Mouse (Mus musculus) intestine, postnatal 0 days (tissue): Measurements from ENCODE around the gene Gabrb1. TPM values are rescaled to one million over a fixed set of nuclear protein-coding genes. Genes with fewer than 3 reads are reported as not detected.

ENCODE experiments used
- ATAC-seq: fragments of 200-750 bp; cut with Nextera tagmentation; 2 replicates; pipeline ENCODE4 v1.8.0; 2017; ENCODE audit warnings: mild to moderate bottlenecking, moderate TSS enrichment, moderate library complexity
- H3K27ac ChIP-seq: fragments of 300-500 bp; sonication (generic); 2 replicates; pipeline ENCODE4 v1.5.1; 2014; ENCODE audit warnings: mild to moderate bottlenecking, low read depth, low read length, moderate library complexity
- H3K27me3 ChIP-seq: fragments of 300-500 bp; sonication (generic); replicated peaks from 2 replicates; pipeline ENCODE4 v1.6.1; 2014; ENCODE audit warnings: low read length, mixed read lengths; ENCODE audit not compliant: control insufficient read depth, insufficient read depth
- H3K36me3 ChIP-seq: fragments of 300-500 bp; sonication (generic); 2 replicates; pipeline ENCODE4 v1.6.1; 2014; ENCODE audit warnings: mild to moderate bottlenecking, moderate library complexity; ENCODE audit not compliant: control insufficient read depth, insufficient read depth
- H3K4me1 ChIP-seq: fragments of 300-500 bp; sonication (generic); replicated peaks from 2 replicates; pipeline ENCODE4 v1.6.1; 2014; ENCODE audit warnings: antibody characterized with exemption, low read length, mixed read lengths; ENCODE audit not compliant: control insufficient read depth, insufficient read depth
- H3K4me2 ChIP-seq: fragments of 300-500 bp; sonication (generic); replicated peaks from 2 replicates; pipeline ENCODE4 v1.6.1; 2014; ENCODE audit warnings: low read depth, mild to moderate bottlenecking, moderate library complexity
- H3K4me3 ChIP-seq: fragments of 300-500 bp; sonication (generic); 2 replicates; pipeline ENCODE4 v1.5.1; 2014; ENCODE audit warnings: low read depth, low read length
- H3K9ac ChIP-seq: fragments of 300-500 bp; sonication (generic); 2 replicates; pipeline ENCODE4 v1.6.1; 2014; ENCODE audit warnings: mild to moderate bottlenecking, low read depth, low read length
- H3K9me3 ChIP-seq: fragments of 300-500 bp; sonication (generic); 2 replicates; pipeline ENCODE4 v1.6.1; 2016; ENCODE audit warnings: mixed run types; ENCODE audit not compliant: control insufficient read depth
- CTCF ChIP-seq: sonication (generic); IDR thresholded peaks from 2 replicates; pipeline ENCODE4 v1.5.1; 2016; ENCODE audit warnings: low read depth, mild to moderate bottlenecking, control low read depth, antibody characterized with exemption, moderate library complexity
- whole genome bisulfite sequencing: fragments of 180-500 bp; shearing (Covaris S2); extraction: QIAGEN DNeasy Blood & Tissue Kit; methylation state at CpG from one replicate; pipeline ENCODE4 v1.1.7; 2014; 5-methylcytosine and 5-hydroxymethylcytosine counted together
- polyA plus RNA-seq: library from polyadenylated mRNA; unstranded; fragments of >200 nt; fragmentation: Nextera tagmentation; extraction: Ambion mirVana; gene quantifications from 2 replicates; pipeline ENCODE4 v1.2.1, GENCODE M21; 2015

Gabrb1 gene
- polyA plus RNA-seq, 1 experiment from 2014 or later, result 0.16 TPM

DNA sequence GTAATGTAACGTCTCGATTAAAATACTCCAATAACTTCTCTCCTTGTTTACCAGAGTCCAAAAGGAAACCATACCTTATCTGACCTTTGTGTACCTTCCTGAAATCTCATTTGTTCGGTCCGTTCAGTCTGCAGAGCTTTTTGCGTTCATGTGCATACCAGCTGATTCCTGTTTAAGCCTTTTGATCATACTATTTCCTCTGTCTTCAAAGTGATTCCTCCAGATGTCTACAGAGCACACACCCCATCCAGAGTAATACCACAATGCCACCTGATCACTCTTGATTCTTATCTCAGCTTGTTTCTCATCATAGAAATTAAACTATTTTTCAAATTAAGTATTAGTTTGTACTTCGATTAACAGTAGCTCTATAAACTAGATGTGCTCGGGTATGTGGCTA, 245.5 kb downstream of the Gabrb1 start:
- Histone ChIP-seq H3K9ac (no peak overlapping the region), H3K27ac (no peak overlapping the region), H3K27me3 (no peaks in the 10 kb centered on the region), H3K4me2 (no peak overlapping the region), H3K4me1 (no peaks in the 10 kb centered on the region), H3K4me3 (no peak overlapping the region), H3K9me3 (no peaks in the 10 kb centered on the region), H3K36me3 (no peaks in the 10 kb centered on the region)
- no peak for TF ChIP-seq CTCF
- no peak for ATAC-seq
- WGBS, result 82% methylated on average over 7 of the region's 7 CpGs

DNA sequence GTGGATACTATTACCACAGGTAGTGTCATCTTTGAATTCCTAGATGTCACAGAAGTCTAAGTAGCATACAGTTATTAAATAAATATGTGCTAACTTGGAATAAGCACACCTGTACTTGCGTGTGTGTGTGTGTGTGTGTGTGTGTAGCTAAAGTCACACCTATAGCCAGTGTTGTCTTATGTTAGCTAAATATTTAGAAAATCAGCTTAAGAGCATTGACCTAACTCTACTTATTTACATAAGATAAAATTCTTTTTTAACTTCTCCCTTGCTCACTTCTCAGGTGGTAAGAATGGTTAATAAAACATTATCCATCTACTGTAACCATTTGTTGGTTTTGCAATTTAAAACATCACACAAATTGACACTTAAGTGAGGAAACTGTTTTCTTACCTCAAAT, 256.1 kb downstream of the Gabrb1 start:
- Histone ChIP-seq H3K9me3 (no peaks in the 10 kb centered on the region), H3K9ac (no peak overlapping the region), H3K27me3 (no peaks in the 10 kb centered on the region), H3K27ac (no peak overlapping the region), H3K4me2 (no peak overlapping the region), H3K4me1 (no peaks in the 10 kb centered on the region), H3K36me3 (no peaks in the 10 kb centered on the region), H3K4me3 (no peak overlapping the region)
- ATAC-seq, result no peak
- no peak for TF ChIP-seq CTCF
- 58% methylated on average over 1 of the region's 1 CpGs for WGBS

DNA sequence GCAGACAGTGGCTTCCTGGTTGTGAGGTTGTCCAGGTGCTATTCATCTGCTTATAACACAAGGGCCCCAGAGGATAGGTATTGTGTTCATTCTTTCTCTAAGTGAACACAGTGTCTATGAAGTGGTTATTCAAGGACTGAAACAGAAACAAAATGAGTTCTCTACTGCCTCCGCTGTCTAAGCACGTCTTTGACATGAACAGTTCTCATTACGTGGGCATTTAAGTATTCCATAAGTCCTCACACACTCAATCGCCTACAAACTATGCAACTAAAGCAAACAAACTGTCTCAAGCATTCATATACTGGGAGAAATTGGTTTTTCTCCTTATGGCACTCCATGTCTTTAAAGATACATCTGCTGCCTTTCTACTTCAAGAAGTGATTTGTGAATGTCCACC, 257.8 kb downstream of the Gabrb1 start:
- no peak overlapping the region for H3K27ac ChIP-seq
- no peak for TF ChIP-seq CTCF
- no peak overlapping the region for H3K4me3 ChIP-seq
- WGBS, result 85% methylated on average over 4 of the region's 4 CpGs
- no peaks in the 10 kb centered on the region for H3K36me3 ChIP-seq
- no peak overlapping the region for H3K4me2 ChIP-seq
- no peaks in the 10 kb centered on the region for H3K9me3 ChIP-seq
- H3K4me1 ChIP-seq, result no peaks in the 10 kb centered on the region
- ATAC-seq, result no peak
- no peaks in the 10 kb centered on the region for H3K27me3 ChIP-seq
- no peak overlapping the region for H3K9ac ChIP-seq

DNA sequence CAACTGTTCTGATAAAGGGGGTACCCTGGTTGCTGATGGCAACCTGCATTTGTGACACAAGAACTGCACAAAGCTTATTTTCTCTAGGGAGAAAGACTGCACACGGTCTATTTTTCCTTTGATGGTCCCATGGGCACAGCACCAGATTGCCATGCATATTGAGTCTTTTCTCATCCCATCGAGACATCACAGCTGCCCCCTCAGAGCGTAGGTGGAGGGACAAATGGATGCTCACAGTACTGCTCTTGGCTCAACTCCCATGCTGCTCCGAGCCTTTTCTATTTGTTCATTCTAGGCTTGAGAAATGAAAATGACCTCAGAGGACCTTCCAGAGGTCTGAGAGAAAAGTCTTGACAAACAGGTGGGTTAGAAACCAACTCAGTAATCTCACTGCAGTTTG, 259.3 kb downstream of the Gabrb1 start:
- ATAC-seq, result no peak
- H3K27ac ChIP-seq, result no peak overlapping the region
- H3K9ac ChIP-seq, result no peak overlapping the region
- no peak for TF ChIP-seq CTCF
- no peaks in the 10 kb centered on the region for H3K4me1 ChIP-seq
- H3K4me2 ChIP-seq, result no peak overlapping the region
- H3K9me3 ChIP-seq, result no peaks in the 10 kb centered on the region
- no peaks in the 10 kb centered on the region for H3K36me3 ChIP-seq
- H3K4me3 ChIP-seq, result no peak overlapping the region
- 84% methylated on average over 4 of the region's 4 CpGs for WGBS
- H3K27me3 ChIP-seq, result no peaks in the 10 kb centered on the region

DNA sequence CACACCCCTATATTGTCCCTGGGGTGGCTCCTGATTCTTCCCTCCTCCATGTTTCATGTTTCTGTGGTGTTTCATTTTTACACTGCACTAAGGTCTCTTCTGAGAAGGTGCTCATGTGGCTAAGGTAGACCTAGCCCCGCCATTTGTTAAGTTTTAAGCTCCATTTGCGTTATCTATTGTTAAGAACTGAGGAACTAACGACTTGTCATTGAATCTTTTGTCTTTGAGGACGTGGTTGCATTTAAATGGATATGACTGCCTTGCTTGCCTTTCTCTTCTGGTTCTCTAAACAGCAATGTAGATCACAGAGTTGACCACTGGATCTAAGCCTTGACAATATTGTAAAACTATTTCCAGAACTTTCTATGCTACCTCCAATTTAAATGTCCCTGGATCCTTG, 265.7 kb downstream of the Gabrb1 start:
- no peaks in the 10 kb centered on the region for H3K4me1 ChIP-seq
- H3K9ac ChIP-seq, result no peak overlapping the region
- no peak overlapping the region for H3K4me3 ChIP-seq
- no peaks in the 10 kb centered on the region for H3K36me3 ChIP-seq
- no peak for TF ChIP-seq CTCF
- WGBS, result 66% methylated on average over 4 of the region's 4 CpGs
- no peak for ATAC-seq
- no peak overlapping the region for H3K4me2 ChIP-seq
- H3K27me3 ChIP-seq, result no peaks in the 10 kb centered on the region
- H3K27ac ChIP-seq, result no peak overlapping the region
- no peaks in the 10 kb centered on the region for H3K9me3 ChIP-seq

DNA sequence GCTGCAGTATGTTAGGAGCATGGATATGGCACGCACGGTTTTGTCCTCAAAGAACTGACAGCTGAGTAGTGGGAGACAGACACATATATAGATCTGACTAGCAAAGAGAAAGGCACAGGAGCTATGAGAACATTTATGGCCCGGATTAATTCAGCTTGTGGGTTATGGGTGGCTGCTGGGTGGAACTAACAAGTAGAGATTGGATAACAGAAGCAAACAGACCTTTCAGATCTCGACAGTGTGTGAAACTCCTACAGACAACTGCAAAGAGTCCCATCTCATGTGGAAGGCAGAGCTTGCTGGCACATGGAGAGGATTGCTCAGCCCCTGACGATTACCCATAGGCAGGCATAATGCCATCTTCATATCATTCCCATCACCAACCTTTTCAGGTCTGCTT, 268.4 kb downstream of the Gabrb1 start:
- 75% methylated on average over 5 of the region's 5 CpGs for WGBS
- Histone ChIP-seq H3K27ac (no peak overlapping the region), H3K4me2 (no peak overlapping the region), H3K4me3 (no peak overlapping the region), H3K36me3 (no peaks in the 10 kb centered on the region), H3K4me1 (no peaks in the 10 kb centered on the region), H3K27me3 (no peaks in the 10 kb centered on the region), H3K9me3 (no peaks in the 10 kb centered on the region), H3K9ac (no peak overlapping the region)
- no peak for ATAC-seq
- TF ChIP-seq CTCF, result no peak

DNA sequence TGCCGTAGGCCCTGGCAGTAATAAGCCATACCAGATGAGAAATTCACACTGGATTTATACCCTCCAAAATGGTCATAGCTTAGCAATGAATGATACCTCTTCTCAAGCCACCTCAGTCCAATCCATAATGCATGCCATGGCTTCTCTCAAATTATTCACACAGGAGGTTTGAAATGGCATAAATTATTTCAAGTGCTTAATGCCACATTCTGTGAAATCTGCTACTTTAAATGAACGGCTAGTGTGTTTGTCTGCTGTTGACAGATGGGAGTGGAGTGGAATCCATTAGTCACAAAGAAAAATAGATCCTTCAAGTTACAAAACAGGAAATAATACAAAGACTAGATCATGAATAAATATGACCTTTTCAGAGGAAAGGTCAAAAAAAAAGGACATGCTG, 272.1 kb downstream of the Gabrb1 start:
- H3K36me3 ChIP-seq, result no peaks in the 10 kb centered on the region
- H3K27me3 ChIP-seq, result no peaks in the 10 kb centered on the region
- H3K4me2 ChIP-seq, result no peak overlapping the region
- H3K4me1 ChIP-seq, result no peaks in the 10 kb centered on the region
- no peak overlapping the region for H3K9ac ChIP-seq
- no peak for TF ChIP-seq CTCF
- WGBS, result 78% methylated on average over 2 of the region's 2 CpGs
- no peak overlapping the region for H3K27ac ChIP-seq
- ATAC-seq, result no peak
- no peak overlapping the region for H3K4me3 ChIP-seq
- no peaks in the 10 kb centered on the region for H3K9me3 ChIP-seq
